Mouse (Mus musculus): ENCODE data around the gene Rpap2.

GRCm38 (mm10) chr5:107611224-107611623, 14.1 kb downstream of the Rpap2 start:
- peak; percentile 87 for TF ChIP-seq CTCF (IDR thresholded peaks at IDR 0.05; ENCODE audit: low read depth)
- no peak for TF ChIP-seq EP300 (IDR thresholded peaks at IDR 0.05; ENCODE audit: low read depth)

All from liver, embryonic 14.5 days (tissue).